Mouse (Mus musculus) stomach, postnatal 0 days (tissue): ENCODE data around the gene Galnt10. TPM values are rescaled to one million over a fixed set of nuclear protein-coding genes. Genes with fewer than 3 reads are reported as not detected.

ENCODE experiments used
- ATAC-seq: fragments of 200-750 bp; cut with Nextera tagmentation; 2 replicates; pipeline ENCODE4 v1.8.0; 2017; ENCODE audit not compliant: low FRiP score, low TSS enrichment
- DNase-seq: peaks from one replicate; pipeline ENCODE4 v3.0.0-alpha.2; 2016; ENCODE audit warnings: low spot score
- H3K27ac ChIP-seq: fragments of 300-500 bp; sonication (generic); replicated peaks from 2 replicates; pipeline ENCODE4 v1.5.1; 2014; ENCODE audit warnings: mild to moderate bottlenecking, control low read depth
- H3K27me3 ChIP-seq: fragments of 300-500 bp; sonication (generic); 2 replicates; pipeline ENCODE4 v1.6.1; 2014; ENCODE audit warnings: low read length; ENCODE audit not compliant: control insufficient read depth, insufficient read depth
- H3K36me3 ChIP-seq: fragments of 300-500 bp; sonication (generic); 2 replicates; pipeline ENCODE4 v1.6.1; 2014; ENCODE audit warnings: low read length, mixed read lengths; ENCODE audit not compliant: control insufficient read depth, insufficient read depth
- H3K4me1 ChIP-seq: fragments of 300-500 bp; sonication (generic); replicated peaks from 2 replicates; pipeline ENCODE4 v1.6.1; 2014; ENCODE audit warnings: antibody characterized with exemption; ENCODE audit not compliant: control insufficient read depth, insufficient read depth
- H3K4me2 ChIP-seq: fragments of 300-500 bp; sonication (generic); replicated peaks from 2 replicates; pipeline ENCODE4 v1.6.1; 2014; ENCODE audit warnings: low read depth, mild to moderate bottlenecking, control low read depth, moderate library complexity
- H3K4me3 ChIP-seq: fragments of 300-500 bp; sonication (generic); 2 replicates; pipeline ENCODE4 v1.5.1; 2014; ENCODE audit warnings: low read depth, low read length, control low read depth
- H3K9ac ChIP-seq: fragments of 300-500 bp; sonication (generic); 2 replicates; pipeline ENCODE4 v1.6.1; 2014; ENCODE audit warnings: mild to moderate bottlenecking, low read length, control low read depth, mixed read lengths
- H3K9me3 ChIP-seq: fragments of 300-500 bp; sonication (generic); 2 replicates; pipeline ENCODE4 v1.6.1; 2016; ENCODE audit warnings: low read length; ENCODE audit not compliant: control insufficient read depth
- CTCF ChIP-seq: IDR thresholded peaks from 2 replicates; pipeline ENCODE4 v1.5.1; 2016; ENCODE audit warnings: antibody characterized with exemption, low read depth, mild to moderate bottlenecking, moderate library complexity
- EP300 ChIP-seq: optimal IDR thresholded peaks from 2 replicates; pipeline ENCODE3; 2016; ENCODE audit warnings: antibody characterized with exemption
- WGBS: fragments of 180-500 bp; shearing (Covaris S2); extraction: QIAGEN DNeasy Blood & Tissue Kit; methylation state at CpG from one replicate; pipeline ENCODE4 v1.1.7; 2014; 5-methylcytosine and 5-hydroxymethylcytosine counted together
- polyA plus RNA-seq: library from polyadenylated mRNA; unstranded; fragments of >200 nt; fragmentation: Nextera tagmentation; extraction: Ambion mirVana; gene quantifications from 2 replicates; pipeline ENCODE4 v1.2.1, GENCODE M21; 2015

Galnt10 gene
- polyA plus RNA-seq, 1 experiment from 2014 or later, result 8.8 TPM

GRCm38 (mm10) chr11:57662231-57662630 is 17.0 kb downstream of the Galnt10 start:
- 88% methylated on average over 4 of the region's 4 CpGs for WGBS
- Histone ChIP-seq H3K36me3 (no peaks in the 10 kb centered on the region), H3K4me1 (no peaks in the 10 kb centered on the region), H3K27ac (no peak overlapping the region), H3K9ac (no peak overlapping the region), H3K4me2 (no peak overlapping the region), H3K4me3 (no peak overlapping the region), H3K27me3 (no peaks in the 10 kb centered on the region), H3K9me3 (no peaks in the 10 kb centered on the region)
- no peak for DNase-seq
- ATAC-seq, result no peak
- no peak for TF ChIP-seq EP300
- no peak for TF ChIP-seq CTCF

- H3K4me2 ChIP-seq, result no peak overlapping the region
- ATAC-seq (no peak), DNase-seq (no peak)
- no peaks in the 10 kb centered on the region for H3K4me1 ChIP-seq
- no peak overlapping the region for H3K27ac ChIP-seq
- TF ChIP-seq EP300 (no peak), CTCF (no peak)
- 82% methylated on average over 12 of the region's 12 CpGs for WGBS
- H3K9me3 ChIP-seq, result no peaks in the 10 kb centered on the region
- H3K9ac ChIP-seq, result no peak overlapping the region
- no peak overlapping the region for H3K4me3 ChIP-seq
- H3K36me3 ChIP-seq, result no peaks in the 10 kb centered on the region
- H3K27me3 ChIP-seq, result no peaks in the 10 kb centered on the region
Measured at GRCm38 (mm10) chr11:57663271-57663670, 18.0 kb downstream of the Galnt10 start.

- Histone ChIP-seq H3K4me1 (no peaks in the 10 kb centered on the region), H3K4me3 (no peak overlapping the region), H3K9ac (no peak overlapping the region), H3K36me3 (no peaks in the 10 kb centered on the region), H3K4me2 (no peak overlapping the region), H3K9me3 (no peaks in the 10 kb centered on the region), H3K27ac (no peak overlapping the region), H3K27me3 (no peaks in the 10 kb centered on the region)
- DNase-seq, result no peak
- 80% methylated on average over 5 of the region's 5 CpGs for WGBS
- ATAC-seq, result no peak
- no peak for TF ChIP-seq CTCF
- no peak for TF ChIP-seq EP300
Measured at GRCm38 (mm10) chr11:57664741-57665140, 19.5 kb downstream of the Galnt10 start.

- H3K4me3 ChIP-seq, result no peak overlapping the region
- ATAC-seq, result no peak
- H3K9me3 ChIP-seq, result no peaks in the 10 kb centered on the region
- WGBS, result 89% methylated on average over 8 of the region's 8 CpGs
- H3K4me2 ChIP-seq, result no peak overlapping the region
- no peak overlapping the region for H3K27ac ChIP-seq
- H3K27me3 ChIP-seq, result no peaks in the 10 kb centered on the region
- no peaks in the 10 kb centered on the region for H3K4me1 ChIP-seq
- no peak overlapping the region for H3K9ac ChIP-seq
- TF ChIP-seq EP300 (no peak), CTCF (no peak)
- H3K36me3 ChIP-seq, result no peaks in the 10 kb centered on the region
- no peak for DNase-seq
Measured at GRCm38 (mm10) chr11:57668271-57668670, 23.0 kb downstream of the Galnt10 start.

- no peaks in the 10 kb centered on the region; the same call in 1 of the 2 replicates for H3K4me1 ChIP-seq
- 92% methylated on average over 5 of the region's 6 CpGs for WGBS
- ATAC-seq (no peak), DNase-seq (no peak)
- no peak overlapping the region for H3K27ac ChIP-seq
- no peaks in the 10 kb centered on the region for H3K9me3 ChIP-seq
- no peak overlapping the region for H3K4me2 ChIP-seq
- H3K36me3 ChIP-seq, result no peaks in the 10 kb centered on the region
- no peaks in the 10 kb centered on the region for H3K27me3 ChIP-seq
- TF ChIP-seq EP300 (no peak), CTCF (no peak)
- no peak overlapping the region for H3K9ac ChIP-seq
- no peak overlapping the region for H3K4me3 ChIP-seq
Measured at GRCm38 (mm10) chr11:57669522-57669921, 24.3 kb downstream of the Galnt10 start.

GRCm38 (mm10) chr11:57671120-57671697 is 26.0 kb downstream of the Galnt10 start:
- Histone ChIP-seq H3K27me3 (no peaks in the 10 kb centered on the region), H3K4me1 (peaks cover 2% of the 10 kb centered on the region; the same call in 1 of the 2 replicates), H3K4me2 (no peak overlapping the region), H3K9me3 (no peaks in the 10 kb centered on the region), H3K27ac (no peak overlapping the region), H3K9ac (no peak overlapping the region), H3K4me3 (no peak overlapping the region), H3K36me3 (no peaks in the 10 kb centered on the region)
- 24% methylated on average over 5 of the region's 5 CpGs for whole genome bisulfite sequencing
- ATAC-seq, result no peak
- no peak for TF ChIP-seq CTCF
- TF ChIP-seq EP300, result no peak
- DNase-seq, result no peak
